Mouse (Mus musculus): ENCODE data around the gene Sele. TPM values are rescaled to one million over a fixed set of nuclear protein-coding genes. Genes with fewer than 3 reads are reported as not detected.

Sele gene
- polyA plus RNA-seq, 1 experiment: not detected

- no peaks in the 10 kb centered on the region for H3K27me3 ChIP-seq (ENCODE audit: control insufficient read depth)
- TF ChIP-seq TAL1 (IDR thresholded peaks at IDR 0.05; ENCODE audit: low read length): no peak
- TF ChIP-seq GATA1 (IDR thresholded peaks at IDR 0.05; ENCODE audit: low read length): no peak
- no peaks in the 10 kb centered on the region for H3K36me3 ChIP-seq (ENCODE audit: control insufficient read depth)
- H3K4me1 ChIP-seq (ENCODE audit: control insufficient read depth): no peaks in the 10 kb centered on the region
- H3K9me3 ChIP-seq (ENCODE audit: control insufficient read depth, low read length): no peaks in the 10 kb centered on the region
- no peak overlapping the region for H3K4me3 ChIP-seq (replicated peaks)
Observed at GRCm38 (mm10) chr1:164063745-164064144, 15.7 kb downstream of the Sele start.

DNA sequence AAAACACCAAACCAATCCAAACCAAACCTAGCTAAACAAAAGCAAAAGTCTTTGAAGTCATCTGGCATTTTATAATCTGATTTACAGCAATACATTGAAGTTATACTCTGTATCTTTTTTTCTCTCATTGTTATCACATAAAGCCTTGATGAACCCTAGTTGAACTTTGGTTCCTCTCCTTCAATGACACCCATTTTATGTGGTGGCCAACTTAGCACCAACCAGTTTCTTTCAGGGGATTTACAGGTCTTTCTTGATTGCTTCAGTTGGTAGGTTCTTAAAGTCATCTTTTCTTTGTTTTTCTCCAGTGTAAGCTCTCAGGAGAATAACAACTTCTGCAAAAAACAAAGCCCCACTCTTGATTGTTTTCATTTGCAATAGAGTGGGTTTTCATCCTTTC lies 21.2 kb downstream of the Sele start:
- Histone ChIP-seq H3K36me3 (ENCODE audit: control insufficient read depth) (no peaks in the 10 kb centered on the region), H3K4me1 (ENCODE audit: control insufficient read depth) (no peaks in the 10 kb centered on the region), H3K27me3 (ENCODE audit: control insufficient read depth) (no peaks in the 10 kb centered on the region), H3K4me3 (replicated peaks) (no peak overlapping the region), H3K9me3 (ENCODE audit: control insufficient read depth, low read length) (no peaks in the 10 kb centered on the region)
- no peak for TF ChIP-seq GATA1 (IDR thresholded peaks at IDR 0.05; ENCODE audit: low read length)
- no peak for TF ChIP-seq TAL1 (IDR thresholded peaks at IDR 0.05; ENCODE audit: low read length)

- Histone ChIP-seq H3K9me3 (ENCODE audit: control insufficient read depth, low read length) (no peaks in the 10 kb centered on the region), H3K36me3 (ENCODE audit: control insufficient read depth) (no peaks in the 10 kb centered on the region), H3K4me3 (replicated peaks) (no peak overlapping the region), H3K4me1 (ENCODE audit: control insufficient read depth) (no peaks in the 10 kb centered on the region), H3K27me3 (ENCODE audit: control insufficient read depth) (no peaks in the 10 kb centered on the region)
- TF ChIP-seq GATA1 (IDR thresholded peaks at IDR 0.05; ENCODE audit: low read length) (no peak), TAL1 (IDR thresholded peaks at IDR 0.05; ENCODE audit: low read length) (no peak)
Observed at GRCm38 (mm10) chr1:164070461-164070860, 22.4 kb downstream of the Sele start.

DNA sequence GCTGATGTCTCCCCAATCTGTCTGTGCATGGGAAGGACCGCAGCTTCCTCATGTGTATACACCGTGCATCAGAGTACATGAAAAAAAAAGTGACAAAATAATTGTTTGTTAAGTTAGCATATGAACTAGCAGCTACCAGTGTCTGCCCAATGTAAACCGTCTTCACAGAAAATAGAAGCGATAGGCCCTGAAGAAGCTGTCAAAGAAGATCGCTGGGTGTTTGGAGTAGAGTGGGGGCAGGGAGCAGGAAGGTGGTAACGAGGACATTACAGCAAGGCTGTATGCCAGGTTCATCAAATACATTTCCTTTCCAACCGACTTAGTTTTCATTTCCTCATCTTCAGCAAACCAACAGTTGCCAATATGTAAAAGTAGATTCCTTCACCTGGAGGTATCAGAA lies 23.1 kb downstream of the Sele start:
- TF ChIP-seq GATA1 (IDR thresholded peaks at IDR 0.05; ENCODE audit: low read length): no peak
- TF ChIP-seq TAL1 (IDR thresholded peaks at IDR 0.05; ENCODE audit: low read length): no peak
- no peaks in the 10 kb centered on the region for H3K9me3 ChIP-seq (ENCODE audit: control insufficient read depth, low read length)

DNA sequence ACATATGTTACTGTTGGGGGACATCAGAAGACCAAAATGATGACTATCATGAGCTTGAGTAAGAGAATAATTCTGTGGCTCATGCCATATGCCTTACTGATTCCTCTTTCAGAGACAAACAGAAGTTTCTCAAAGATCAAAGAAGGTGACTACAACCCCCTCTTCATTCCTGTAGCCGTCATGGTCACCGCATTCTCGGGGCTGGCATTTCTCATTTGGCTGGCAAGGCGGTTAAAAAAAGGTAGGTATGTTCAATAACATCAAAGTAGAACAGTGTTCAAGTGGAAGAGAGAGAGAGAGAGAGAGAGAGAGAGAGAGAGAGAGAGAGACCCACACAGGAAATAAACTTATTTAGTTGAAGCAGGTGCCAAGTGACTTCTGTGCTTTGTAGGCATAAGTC lies 24.0 kb downstream of the Sele start:
- Histone ChIP-seq H3K9me3 (ENCODE audit: control insufficient read depth, low read length) (no peaks in the 10 kb centered on the region), H3K4me1 (ENCODE audit: control insufficient read depth) (no peaks in the 10 kb centered on the region), H3K27me3 (ENCODE audit: control insufficient read depth) (no peaks in the 10 kb centered on the region), H3K4me3 (replicated peaks) (no peak overlapping the region), H3K36me3 (ENCODE audit: control insufficient read depth) (no peaks in the 10 kb centered on the region)
- TF ChIP-seq TAL1 (IDR thresholded peaks at IDR 0.05; ENCODE audit: low read length) (no peak), GATA1 (IDR thresholded peaks at IDR 0.05; ENCODE audit: low read length) (no peak)

More for the DNA sequence above, 23.1 kb downstream of the Sele start:
- no peaks in the 10 kb centered on the region for H3K27me3 ChIP-seq (ENCODE audit: control insufficient read depth)
- no peaks in the 10 kb centered on the region for H3K36me3 ChIP-seq (ENCODE audit: control insufficient read depth)
- H3K4me3 ChIP-seq (replicated peaks): no peak overlapping the region
- no peaks in the 10 kb centered on the region for H3K4me1 ChIP-seq (ENCODE audit: control insufficient read depth)

DNA sequence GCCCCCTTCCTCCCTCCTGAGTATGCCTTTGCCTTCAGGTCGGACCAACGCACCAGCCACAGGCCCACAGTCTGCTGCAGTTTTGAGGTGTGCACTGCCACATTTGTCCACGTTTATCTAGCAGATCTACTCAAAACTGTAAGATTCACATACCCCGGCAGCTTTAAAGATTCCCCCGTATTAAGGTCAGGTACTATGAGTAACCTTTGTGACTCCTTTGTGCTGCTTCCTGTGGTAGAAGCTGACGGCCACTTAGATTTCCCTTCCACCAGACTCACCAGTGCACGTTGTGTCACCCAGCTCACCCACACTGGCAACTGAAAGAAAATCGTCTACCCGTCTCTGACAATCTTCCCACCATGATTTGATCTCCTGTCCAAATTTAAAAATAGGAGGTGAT lies 25.1 kb downstream of the Sele start:
- H3K4me1 ChIP-seq (ENCODE audit: control insufficient read depth): no peaks in the 10 kb centered on the region
- TF ChIP-seq TAL1 (IDR thresholded peaks at IDR 0.05; ENCODE audit: low read length) (no peak), GATA1 (IDR thresholded peaks at IDR 0.05; ENCODE audit: low read length) (no peak)

GRCm38 (mm10) chr1:164073803-164074202 lies 25.8 kb downstream of the Sele start:
- H3K36me3 ChIP-seq (ENCODE audit: control insufficient read depth): no peaks in the 10 kb centered on the region
- no peak overlapping the region for H3K4me3 ChIP-seq (replicated peaks)
- TF ChIP-seq GATA1 (IDR thresholded peaks at IDR 0.05; ENCODE audit: low read length) (no peak), TAL1 (IDR thresholded peaks at IDR 0.05; ENCODE audit: low read length) (no peak)
- no peaks in the 10 kb centered on the region for H3K9me3 ChIP-seq (ENCODE audit: control insufficient read depth, low read length)
- no peaks in the 10 kb centered on the region for H3K4me1 ChIP-seq (ENCODE audit: control insufficient read depth)
- H3K27me3 ChIP-seq (ENCODE audit: control insufficient read depth): no peaks in the 10 kb centered on the region

More for the DNA sequence above, 25.1 kb downstream of the Sele start:
- Histone ChIP-seq H3K9me3 (ENCODE audit: control insufficient read depth, low read length) (no peaks in the 10 kb centered on the region), H3K4me3 (replicated peaks) (no peak overlapping the region), H3K27me3 (ENCODE audit: control insufficient read depth) (no peaks in the 10 kb centered on the region), H3K36me3 (ENCODE audit: control insufficient read depth) (no peaks in the 10 kb centered on the region)

GRCm38 (mm10) chr1:164074606-164075140 lies 26.6 kb downstream of the Sele start:
- H3K36me3 ChIP-seq (ENCODE audit: control insufficient read depth): no peaks in the 10 kb centered on the region

DNA sequence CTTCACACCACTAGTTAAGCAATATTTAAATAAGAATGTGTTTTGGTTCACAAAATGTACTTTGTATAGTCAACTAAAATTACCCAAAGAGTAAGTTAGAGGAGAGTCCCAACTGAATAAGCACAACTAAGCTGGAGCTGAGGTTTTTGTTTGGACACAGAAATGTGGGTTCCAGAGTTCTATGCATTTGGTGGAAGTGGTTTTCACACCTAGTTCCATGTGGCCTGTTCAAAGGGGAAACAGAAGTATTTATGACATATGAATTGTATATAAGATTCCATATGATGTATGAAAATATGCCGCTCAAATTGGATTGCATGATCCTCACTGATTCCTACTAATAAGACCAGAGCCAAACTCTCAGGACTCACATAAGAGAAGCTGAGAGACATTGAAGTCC lies 27.4 kb downstream of the Sele start:
- H3K4me3 ChIP-seq (replicated peaks): no peak overlapping the region
- no peaks in the 10 kb centered on the region for H3K9me3 ChIP-seq (ENCODE audit: control insufficient read depth, low read length)
- no peaks in the 10 kb centered on the region for H3K27me3 ChIP-seq (ENCODE audit: control insufficient read depth)
- H3K36me3 ChIP-seq (ENCODE audit: control insufficient read depth): no peaks in the 10 kb centered on the region
- no peak for TF ChIP-seq TAL1 (IDR thresholded peaks at IDR 0.05; ENCODE audit: low read length)
- no peak for TF ChIP-seq GATA1 (IDR thresholded peaks at IDR 0.05; ENCODE audit: low read length)
- no peaks in the 10 kb centered on the region for H3K4me1 ChIP-seq (ENCODE audit: control insufficient read depth)

More at GRCm38 (mm10) chr1:164074606-164075140, 26.6 kb downstream of the Sele start:
- H3K4me1 ChIP-seq (ENCODE audit: control insufficient read depth): no peaks in the 10 kb centered on the region
- no peak overlapping the region for H3K4me3 ChIP-seq (replicated peaks)
- no peaks in the 10 kb centered on the region for H3K9me3 ChIP-seq (ENCODE audit: control insufficient read depth, low read length)
- no peak for TF ChIP-seq TAL1 (IDR thresholded peaks at IDR 0.05; ENCODE audit: low read length)
- TF ChIP-seq GATA1 (IDR thresholded peaks at IDR 0.05; ENCODE audit: low read length): no peak
- H3K27me3 ChIP-seq (ENCODE audit: control insufficient read depth): no peaks in the 10 kb centered on the region

GRCm38 (mm10) chr1:164076441-164076840 lies 28.4 kb downstream of the Sele start:
- no peaks in the 10 kb centered on the region for H3K27me3 ChIP-seq (ENCODE audit: control insufficient read depth)
- no peak for TF ChIP-seq GATA1 (IDR thresholded peaks at IDR 0.05; ENCODE audit: low read length)
- no peak for TF ChIP-seq TAL1 (IDR thresholded peaks at IDR 0.05; ENCODE audit: low read length)
- H3K36me3 ChIP-seq (ENCODE audit: control insufficient read depth): no peaks in the 10 kb centered on the region
- H3K4me1 ChIP-seq (ENCODE audit: control insufficient read depth): no peaks in the 10 kb centered on the region
- no peaks in the 10 kb centered on the region for H3K9me3 ChIP-seq (ENCODE audit: control insufficient read depth, low read length)
- no peak overlapping the region for H3K4me3 ChIP-seq (replicated peaks)

Measured in erythroblast, embryonic 14.5 days (primary cell).